Mouse (Mus musculus) embryonic facial prominence, embryonic 13.5 days (tissue): ENCODE results near the gene Actn4. TPM values are rescaled to one million over a fixed set of nuclear protein-coding genes. Genes with fewer than 3 reads are reported as not detected.
"Not testable (repeated sequence)": the region's sequence is repeated elsewhere in the genome, so short reads cannot be mapped to it uniquely, and the experiment has no call there.

Experiments
- ATAC-seq: fragments of 200-750 bp; cut with Nextera tagmentation; 2 replicates; pipeline ENCODE4 v1.8.0; 2017; ENCODE audit warnings: low read depth; ENCODE audit not compliant: insufficient number of reproducible peaks, insufficient read depth, low FRiP score, low TSS enrichment
- H3K27ac ChIP-seq: fragments of 300-500 bp; sonication (generic); 2 replicates; pipeline ENCODE4 v1.5.1; 2015; ENCODE audit warnings: moderate library complexity, mild to moderate bottlenecking, inconsistent platforms
- H3K27me3 ChIP-seq: fragments of 300-500 bp; sonication (generic); 2 replicates; pipeline ENCODE4 v1.6.1; 2015; ENCODE audit warnings: mild to moderate bottlenecking, inconsistent platforms
- H3K36me3 ChIP-seq: fragments of 300-500 bp; sonication (generic); 2 replicates; pipeline ENCODE4 v1.6.1; 2015; ENCODE audit warnings: mild to moderate bottlenecking, inconsistent platforms
- H3K4me1 ChIP-seq: fragments of 300-500 bp; sonication (generic); 2 replicates; pipeline ENCODE4 v1.6.1; 2015; ENCODE audit warnings: inconsistent platforms
- H3K4me2 ChIP-seq: fragments of 300-500 bp; sonication (generic); 2 replicates; pipeline ENCODE4 v1.6.1; 2015; ENCODE audit warnings: moderate library complexity, mild to moderate bottlenecking, inconsistent platforms
- H3K4me3 ChIP-seq: fragments of 300-500 bp; sonication (generic); 2 replicates; pipeline ENCODE4 v1.5.1; 2015; ENCODE audit warnings: mild to moderate bottlenecking, inconsistent platforms
- H3K9ac ChIP-seq: fragments of 300-500 bp; sonication (generic); 2 replicates; pipeline ENCODE4 v1.6.1; 2015; ENCODE audit warnings: mild to moderate bottlenecking, inconsistent platforms
- H3K9me3 ChIP-seq: fragments of 300-500 bp; sonication (generic); 2 replicates; pipeline ENCODE4 v1.6.1; 2016; ENCODE audit warnings: inconsistent platforms
- WGBS: fragments of 180-500 bp; shearing (Covaris S2); methylation state at CpG from one replicate; pipeline ENCODE4 v1.1.7; 2015; ENCODE audit warnings: mixed read lengths; 5-methylcytosine and 5-hydroxymethylcytosine counted together
- polyA plus RNA-seq: library from polyadenylated mRNA; unstranded; fragments of >200 nt; fragmentation: Nextera tagmentation; extraction: Ambion mirVana; gene quantifications from 2 replicates; pipeline ENCODE4 v1.2.1, GENCODE M21; 2015

Gene Actn4
- polyA plus RNA-seq, 1 experiment from 2014 or later: 258 TPM

- H3K27me3 ChIP-seq: no peaks in the 10 kb centered on the region
- H3K27ac ChIP-seq: no peak overlapping the region
- H3K9me3 ChIP-seq: no peaks in the 10 kb centered on the region
- H3K4me1 ChIP-seq: peaks cover 28% of the 10 kb centered on the region
- no peak for ATAC-seq
- H3K4me2 ChIP-seq: no peak overlapping the region
- WGBS: 76% methylated on average over 4 of the region's 4 CpGs
- H3K4me3 ChIP-seq: no peak overlapping the region
- H3K9ac ChIP-seq: no peak overlapping the region
- peaks cover 99% of the 10 kb centered on the region for H3K36me3 ChIP-seq
Observed at GRCm38 (mm10) chr7:28899972-28900371, 62.2 kb downstream of the Actn4 start.

- Histone ChIP-seq H3K9me3 (no peaks in the 10 kb centered on the region), H3K36me3 (peaks cover 97% of the 10 kb centered on the region), H3K4me2 (no peak overlapping the region), H3K27ac (no peak overlapping the region), H3K9ac (no peak overlapping the region), H3K4me1 (peaks cover 18% of the 10 kb centered on the region), H3K27me3 (no peaks in the 10 kb centered on the region), H3K4me3 (no peak overlapping the region)
- 97% methylated on average over 6 of the region's 6 CpGs for WGBS
- no peak for ATAC-seq
Observed at GRCm38 (mm10) chr7:28897661-28898060, 64.5 kb downstream of the Actn4 start.

- peaks cover 93% of the 10 kb centered on the region for H3K36me3 ChIP-seq
- H3K9ac ChIP-seq: peak overlapping the region; percentile 40; the same call in 1 of the 2 replicates
- no peak overlapping the region for H3K4me3 ChIP-seq
- H3K27ac ChIP-seq: peak overlapping the region; percentile 66
- peaks cover 7% of the 10 kb centered on the region; the same call in 1 of the 2 replicates for H3K4me1 ChIP-seq
- 53% methylated on average over 5 of the region's 5 CpGs for WGBS
- no peak overlapping the region; the same call in 1 of the 2 replicates for H3K4me2 ChIP-seq
- no peaks in the 10 kb centered on the region for H3K9me3 ChIP-seq
- H3K27me3 ChIP-seq: peaks cover 11% of the 10 kb centered on the region
- ATAC-seq: no peak
Observed at GRCm38 (mm10) chr7:28894942-28895341, 67.2 kb downstream of the Actn4 start.

- 46% methylated on average over 7 of the region's 7 CpGs for WGBS
- Histone ChIP-seq H3K27ac (peak overlapping the region; percentile 66), H3K4me2 (no peak overlapping the region), H3K27me3 (peaks cover 23% of the 10 kb centered on the region), H3K4me3 (no peak overlapping the region), H3K9me3 (no peaks in the 10 kb centered on the region), H3K36me3 (peaks cover 81% of the 10 kb centered on the region), H3K4me1 (peaks cover 17% of the 10 kb centered on the region), H3K9ac (0 out of 2 replicates have a peak overlapping the region, but pooled peaks have one; percentile 16)
- no peak for ATAC-seq
Observed at GRCm38 (mm10) chr7:28893643-28894265, 68.4 kb downstream of the Actn4 start.

GRCm38 (mm10) chr7:28892601-28893000 is 69.5 kb downstream of the Actn4 start:
- ATAC-seq: no peak
- WGBS: 92% methylated on average over 17 of the region's 17 CpGs
- Histone ChIP-seq H3K27me3 (peaks cover 34% of the 10 kb centered on the region), H3K4me3 (no peak overlapping the region), H3K9ac (no peak overlapping the region), H3K9me3 (no peaks in the 10 kb centered on the region), H3K4me2 (no peak overlapping the region), H3K27ac (no peak overlapping the region; the same call in 1 of the 2 replicates), H3K4me1 (peaks cover 23% of the 10 kb centered on the region), H3K36me3 (peaks cover 70% of the 10 kb centered on the region)

- Histone ChIP-seq H3K9me3 (no peaks in the 10 kb centered on the region), H3K4me2 (peak overlapping the region; percentile 76), H3K36me3 (peaks cover 31% of the 10 kb centered on the region), H3K4me1 (peaks cover 16% of the 10 kb centered on the region), H3K27ac (no peak overlapping the region), H3K9ac (peak overlapping the region; percentile 63), H3K27me3 (peaks cover 49% of the 10 kb centered on the region), H3K4me3 (peak overlapping the region; percentile 46)
- no peak for ATAC-seq
- 2% methylated on average over 24 of the region's 27 CpGs for WGBS
Observed at GRCm38 (mm10) chr7:28888701-28889161, 73.4 kb downstream of the Actn4 start.

GRCm38 (mm10) chr7:28886486-28886885 is 75.7 kb downstream of the Actn4 start:
- peaks cover 49% of the 10 kb centered on the region for H3K27me3 ChIP-seq

GRCm38 (mm10) chr7:28883704-28884103 is 78.4 kb downstream of the Actn4 start:
- WGBS: 95% methylated on average over 4 of the region's 4 CpGs
- not testable (repeated sequence) for H3K4me3 ChIP-seq, H3K36me3 ChIP-seq, H3K4me1 ChIP-seq, H3K4me2 ChIP-seq, H3K27ac ChIP-seq, ATAC-seq, H3K9ac ChIP-seq, H3K9me3 ChIP-seq
- peaks cover 26% of the 10 kb centered on the region for H3K27me3 ChIP-seq

More at GRCm38 (mm10) chr7:28886486-28886885, 75.7 kb downstream of the Actn4 start:
- Histone ChIP-seq H3K4me2 (no peak overlapping the region), H3K4me3 (no peak overlapping the region), H3K4me1 (peaks cover 16% of the 10 kb centered on the region), H3K9me3 (no peaks in the 10 kb centered on the region), H3K36me3 (peaks cover 11% of the 10 kb centered on the region), H3K9ac (no peak overlapping the region), H3K27ac (no peak overlapping the region)
- no peak for ATAC-seq
- WGBS: 20% methylated on average over 14 of the region's 14 CpGs

GRCm38 (mm10) chr7:28883039-28883438 is 79.1 kb downstream of the Actn4 start:
- no peaks in the 10 kb centered on the region for H3K4me1 ChIP-seq
- peaks cover 19% of the 10 kb centered on the region for H3K27me3 ChIP-seq
- no peak for ATAC-seq
- H3K36me3 ChIP-seq: no peaks in the 10 kb centered on the region
- H3K9ac ChIP-seq: no peak overlapping the region
- 78% methylated on average over 11 of the region's 11 CpGs for WGBS
- no peak overlapping the region for H3K4me3 ChIP-seq
- no peaks in the 10 kb centered on the region for H3K9me3 ChIP-seq
- no peak overlapping the region for H3K4me2 ChIP-seq
- no peak overlapping the region for H3K27ac ChIP-seq

- ATAC-seq: no peak
- no peaks in the 10 kb centered on the region for H3K4me1 ChIP-seq
- H3K4me3 ChIP-seq: no peak within 1 kb of the TSS
- no peaks in the 10 kb centered on the region for H3K36me3 ChIP-seq
- no peak within 1 kb of the TSS for H3K9ac ChIP-seq
- no peaks in the 10 kb centered on the region for H3K9me3 ChIP-seq
- peaks cover 2% of the 10 kb centered on the region; the same call in 1 of the 2 replicates for H3K27me3 ChIP-seq
- no peak within 1 kb of the TSS for H3K27ac ChIP-seq
- no peak within 1 kb of the TSS for H3K4me2 ChIP-seq
- 36% methylated on average over 13 of the region's 13 CpGs for WGBS
Observed at GRCm38 (mm10) chr7:28881199-28881598, 80.9 kb downstream of the Actn4 start, which contains the start of gene Capn12. TSS of gene Capn12 (plus strand) at chr7:28881422.

GRCm38 (mm10) chr7:28880554-28880953 is 81.6 kb downstream of the Actn4 start:
- Histone ChIP-seq H3K36me3 (no peaks in the 10 kb centered on the region), H3K4me2 (no peak overlapping the region), H3K4me3 (no peak overlapping the region), H3K9ac (no peak overlapping the region), H3K9me3 (no peaks in the 10 kb centered on the region), H3K4me1 (no peaks in the 10 kb centered on the region), H3K27me3 (no peaks in the 10 kb centered on the region), H3K27ac (no peak overlapping the region)
- no peak for ATAC-seq
- WGBS: 51% methylated on average over 10 of the region's 10 CpGs

GRCm38 (mm10) chr7:28879606-28880005 is 82.5 kb downstream of the Actn4 start:
- H3K9me3 ChIP-seq: no peaks in the 10 kb centered on the region
- no peaks in the 10 kb centered on the region for H3K36me3 ChIP-seq
- no peak overlapping the region for H3K4me2 ChIP-seq
- 79% methylated on average over 7 of the region's 7 CpGs for WGBS
- H3K9ac ChIP-seq: no peak overlapping the region; the same call in 1 of the 2 replicates
- H3K4me1 ChIP-seq: no peaks in the 10 kb centered on the region
- no peaks in the 10 kb centered on the region for H3K27me3 ChIP-seq
- no peak overlapping the region for H3K27ac ChIP-seq
- ATAC-seq: no peak
- no peak overlapping the region for H3K4me3 ChIP-seq
